ENCODE assay signal across 11 mouse cellular contexts in the genomic region with DNA sequence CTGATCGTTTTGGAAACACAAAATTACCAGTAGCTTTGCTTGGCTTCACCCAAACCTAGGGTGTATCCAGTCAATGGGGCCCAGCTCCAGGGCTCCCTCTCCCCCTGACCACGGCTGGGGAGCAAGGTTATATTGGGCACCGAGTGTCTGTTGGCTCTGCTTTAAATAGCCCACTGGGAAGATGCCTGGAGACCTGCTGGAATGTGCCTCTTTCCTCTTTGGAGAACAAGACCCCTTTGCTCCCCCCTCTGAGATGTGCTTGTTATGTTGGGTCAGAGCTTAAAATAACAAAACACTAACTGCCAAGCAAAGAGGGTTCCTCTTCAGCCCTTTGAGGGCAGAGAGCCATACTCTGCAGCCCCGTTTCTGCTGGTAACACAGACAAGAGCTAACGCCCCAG. TPM values are rescaled to one million over a fixed set of nuclear protein-coding genes. Genes with fewer than 3 reads are reported as not detected.
DNase-seq lines count a peak whose midpoint lies in the region; ATAC-seq and TF ChIP-seq lines count a peak whose summit lies in the region.
"Had no signal": no experiment of that assay in that cellular context is flagged by ENCODE, and none has a peak within 500 bp of the region (broad histone marks: within the 10 kb centered on the region; RNA-seq: fewer than 3 reads in every experiment).

No protein-coding gene starts in this region.

- peaks cover 91% of the 10 kb centered on the region for H3K4me1 ChIP-seq in thymus, adult 2 months (replicated peaks; ENCODE audit: control insufficient read depth, insufficient read depth, low read length)
- peaks cover 45% of the 10 kb centered on the region for H3K4me1 ChIP-seq in limb, embryonic 13.5 days
- peaks cover 13% of the 10 kb centered on the region for H3K4me1 ChIP-seq in neural tube, embryonic 15.5 days

- H3K27me3 ChIP-seq in thymus, adult 2 months (ENCODE audit: control insufficient read depth, insufficient read depth, low read length) = no peaks in the 10 kb centered on the region
- no peaks in the 10 kb centered on the region for H3K27me3 ChIP-seq in limb, embryonic 13.5 days
- no peaks in the 10 kb centered on the region for H3K27me3 ChIP-seq in neural tube, embryonic 15.5 days (replicated peaks)

- H3K9ac ChIP-seq in limb, embryonic 13.5 days = no peak overlapping the region
- no peak overlapping the region for H3K9ac ChIP-seq in neural tube, embryonic 15.5 days (replicated peaks)

- H3K36me3 ChIP-seq in thymus, adult 2 months (ENCODE audit: control insufficient read depth, insufficient read depth, low read length) = no peaks in the 10 kb centered on the region
- peaks cover 15% of the 10 kb centered on the region for H3K36me3 ChIP-seq in limb, embryonic 13.5 days
- no peaks in the 10 kb centered on the region for H3K36me3 ChIP-seq in neural tube, embryonic 15.5 days

- peak; percentile 96 for DNase-seq in heart, adult 11 months
- DNase-seq in heart, postnatal 36 days = no peak
- DNase-seq in thymus, adult 2 months = no peak
- no peak for DNase-seq in thymus, postnatal 25 days
- DNase-seq in layer of hippocampus, adult 9-11 months = no peak
- DNase-seq in neural tube, embryonic 10.5 days (ENCODE audit: extremely low spot score, low spot score) = no peak
- DNase-seq: gastrocnemius, postnatal 25 days; thymus, adult 18-20 months had no signal

- no peak overlapping the region for H3K4me3 ChIP-seq in thymus, adult 2 months (ENCODE audit: control insufficient read depth, insufficient read depth, low read length)
- H3K4me3 ChIP-seq in limb, embryonic 13.5 days = no peak overlapping the region
- no peak overlapping the region for H3K4me3 ChIP-seq in neural tube, embryonic 15.5 days (replicated peaks)

- no peak for TF ChIP-seq CTCF in thymus, adult 2 months (IDR thresholded peaks at IDR 0.05; ENCODE audit: borderline replicate concordance, control insufficient read depth, extremely low read depth, insufficient read depth, low read length, poor library complexity)

- intact Hi-C loops in heart, postnatal 36 days (cut with DNase I) = no loop called here

- no peak for TF ChIP-seq POLR2A in thymus, adult 2 months (IDR thresholded peaks at IDR 0.05; ENCODE audit: control insufficient read depth, extremely low read depth, insufficient read depth, low read length, poor library complexity)

- peak overlapping the region; percentile 73 for H3K27ac ChIP-seq in thymus, adult 2 months (ENCODE audit: control insufficient read depth, insufficient read depth, low read length)
- H3K27ac ChIP-seq in limb, embryonic 13.5 days = peak overlapping the region; percentile 48; the same call in 1 of the 2 replicates
- H3K27ac ChIP-seq in neural tube, embryonic 15.5 days (replicated peaks) = no peak overlapping the region

- H3K4me2 ChIP-seq in limb, embryonic 13.5 days (replicated peaks) = 0 out of 2 replicates have a peak overlapping the region, but pooled peaks have one; percentile 2
- no peak overlapping the region for H3K4me2 ChIP-seq in neural tube, embryonic 15.5 days

- H3K9me3 ChIP-seq in limb, embryonic 13.5 days = no peaks in the 10 kb centered on the region
- no peaks in the 10 kb centered on the region for H3K9me3 ChIP-seq in neural tube, embryonic 15.5 days (replicated peaks)

- ATAC-seq in limb, embryonic 13.5 days (ENCODE audit: low FRiP score, low read depth) = no peak
- no peak for ATAC-seq in neural tube, embryonic 15.5 days (ENCODE audit: low FRiP score)

- 40% methylated on average over 5 of the region's 5 CpGs for WGBS in thymus, adult 2 months
- 76% methylated on average over 5 of the region's 5 CpGs for WGBS in limb, embryonic 13.5 days
- 90% methylated on average over 5 of the region's 5 CpGs for WGBS in neural tube, embryonic 15.5 days

RNA-seq across cellular contexts. Expression of gene Smim5, which starts 2.4 kb away (rescaled TPM):
- total RNA-seq in heart, postnatal 36 days (2021) = 10 to 100 TPM; 14.8 to 26.7 TPM
- polyA plus RNA-seq in thymus, adult 2 months (2012; rRNA removed) = 8.4 and 9.5 TPM in 2 replicates
- 6.7 and 8.6 TPM in 2 replicates for polyA plus RNA-seq in limb, embryonic 13.5 days (2015; fragmentation: Nextera tagmentation; extraction: Ambion mirVana)
- polyA plus RNA-seq in neural tube, embryonic 15.5 days (2015; fragmentation: Nextera tagmentation; extraction: Ambion mirVana) = 2.2 and 8.1 TPM in 2 replicates

RNA-seq across cellular contexts. Expression of gene Smim6, which starts 9.6 kb away (rescaled TPM):
- total RNA-seq in heart, postnatal 36 days (2021) = under 1 TPM in 1 of 2 experiments, not detected in 1; 0.31 TPM
- polyA plus RNA-seq in thymus, adult 2 months (2012; rRNA removed) = 0.62 and 0.71 TPM in 2 replicates
- polyA plus RNA-seq in limb, embryonic 13.5 days (2015; fragmentation: Nextera tagmentation; extraction: Ambion mirVana) = 1.4 TPM in 2 replicates
- 0.68 and 3.1 TPM in 2 replicates for polyA plus RNA-seq in neural tube, embryonic 15.5 days (2015; fragmentation: Nextera tagmentation; extraction: Ambion mirVana)
- total RNA-seq: gastrocnemius, postnatal 25 days had no signal

RNA-seq across cellular contexts. Expression of gene Sap30bp, which starts 30.9 kb away (rescaled TPM):
- total RNA-seq in heart, postnatal 36 days (2021) = 10 to 100 TPM; 17.2 to 20.7 TPM
- polyA plus RNA-seq in thymus, adult 2 months (2012; rRNA removed) = 43.4 and 44.8 TPM in 2 replicates
- 44.2 and 52.1 TPM in 2 replicates for polyA plus RNA-seq in limb, embryonic 13.5 days (2015; fragmentation: Nextera tagmentation; extraction: Ambion mirVana)
- polyA plus RNA-seq in neural tube, embryonic 15.5 days (2015; fragmentation: Nextera tagmentation; extraction: Ambion mirVana) = 39.0 and 40.5 TPM in 2 replicates

RNA-seq across cellular contexts. Expression of gene Recql5, which starts 31.1 kb away (rescaled TPM):
- total RNA-seq in heart, postnatal 36 days (2021) = 1 to 10 TPM; 6.7 to 8.9 TPM
- 32.4 and 34.3 TPM in 2 replicates for polyA plus RNA-seq in thymus, adult 2 months (2012; rRNA removed)
- 22.3 and 23.7 TPM in 2 replicates for polyA plus RNA-seq in limb, embryonic 13.5 days (2015; fragmentation: Nextera tagmentation; extraction: Ambion mirVana)
- polyA plus RNA-seq in neural tube, embryonic 15.5 days (2015; fragmentation: Nextera tagmentation; extraction: Ambion mirVana) = 19.7 and 22.0 TPM in 2 replicates

RNA-seq across cellular contexts. Expression of gene Myo15b, which starts 44.0 kb away (rescaled TPM):
- under 1 TPM in 1 of 2 experiments, not detected in 1; 0.14 TPM for total RNA-seq in heart, postnatal 36 days (2021)
- 5.4 and 6.1 TPM in 2 replicates for polyA plus RNA-seq in thymus, adult 2 months (2012; rRNA removed)
- polyA plus RNA-seq in limb, embryonic 13.5 days (2015; fragmentation: Nextera tagmentation; extraction: Ambion mirVana) = 0.15 and 0.24 TPM in 2 replicates
- 0.12 and 5.0 TPM in 2 replicates for polyA plus RNA-seq in neural tube, embryonic 15.5 days (2015; fragmentation: Nextera tagmentation; extraction: Ambion mirVana)
- total RNA-seq: gastrocnemius, postnatal 25 days had no signal
- polyA plus RNA-seq: C2C12 had no signal
